Mouse (Mus musculus) spleen, adult 18-20 months (tissue): ENCODE results near the gene Mdm2.
"Not testable (repeated sequence)": the region's sequence is repeated elsewhere in the genome, so short reads cannot be mapped to it uniquely, and the experiment has no call there.

ENCODE experiments used
- DNase-seq, 2 experiments: peaks; one replicate each; pipeline ENCODE4 v3.0.0; 2022; ENCODE audit warnings: mixed read lengths in 2 of 2

The Mdm2 gene

DNA sequence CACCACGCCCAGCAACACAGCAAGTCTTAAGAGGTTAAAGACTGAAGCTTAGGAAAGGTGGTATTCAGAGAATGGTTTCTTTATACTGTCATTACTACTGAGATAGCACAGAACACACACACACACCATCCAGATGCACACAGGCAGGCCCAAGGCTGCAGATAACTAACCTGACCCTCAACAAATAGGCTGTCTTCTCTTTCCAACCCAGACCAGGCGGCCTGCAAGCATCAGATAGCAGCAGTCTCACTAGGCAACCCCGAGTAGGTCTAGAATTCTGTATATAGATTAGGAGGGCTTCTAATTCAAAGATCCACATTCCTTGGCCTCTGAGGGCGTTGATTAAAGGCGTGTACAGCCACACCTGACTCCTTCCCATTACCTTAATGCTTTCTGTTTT is 21.6 kb upstream of the Mdm2 start:
- DNase-seq: no peak

DNA sequence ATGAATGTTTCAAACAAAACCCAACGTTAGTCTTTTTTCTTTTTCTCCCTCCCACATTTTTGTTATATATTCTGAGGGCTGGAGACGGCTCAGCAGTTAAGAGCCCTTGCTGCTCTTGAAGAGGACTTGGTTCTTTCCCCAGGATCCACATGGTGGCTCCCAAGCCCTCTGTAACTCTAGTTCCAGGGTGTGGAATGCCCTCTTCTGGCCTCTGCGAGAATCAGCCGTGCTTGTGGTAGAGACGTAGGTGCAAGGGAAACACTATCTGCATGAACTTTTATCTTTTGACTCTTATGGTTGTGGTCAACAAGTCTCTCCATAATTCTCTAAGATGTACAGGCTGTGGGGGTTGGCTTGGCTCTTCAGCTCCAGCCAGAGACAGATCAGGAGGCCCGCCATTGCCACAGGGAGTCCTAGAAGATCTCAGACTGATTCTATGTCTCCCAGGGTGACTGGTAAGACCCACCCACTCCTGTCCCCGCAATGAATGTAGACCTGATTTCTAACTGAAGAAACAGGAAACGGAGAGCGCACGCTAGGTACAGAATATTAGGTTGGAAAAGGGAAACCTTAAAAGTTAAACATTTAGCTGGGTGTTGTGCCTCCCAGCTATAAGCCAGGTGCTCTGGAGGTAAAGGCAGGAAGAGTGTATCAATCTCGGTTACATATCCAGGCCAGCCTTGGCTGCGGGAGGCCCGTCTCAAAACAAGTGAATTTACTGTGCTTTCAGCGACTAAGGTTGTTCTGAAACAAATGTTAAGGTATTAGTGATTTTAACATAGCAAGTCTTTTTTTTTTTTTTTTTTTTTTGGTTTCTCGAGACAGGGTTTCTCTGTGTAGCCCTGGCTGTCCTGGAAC is 20.9 kb upstream of the Mdm2 start:
- peak; percentile 32 to 43 for DNase-seq

DNA sequence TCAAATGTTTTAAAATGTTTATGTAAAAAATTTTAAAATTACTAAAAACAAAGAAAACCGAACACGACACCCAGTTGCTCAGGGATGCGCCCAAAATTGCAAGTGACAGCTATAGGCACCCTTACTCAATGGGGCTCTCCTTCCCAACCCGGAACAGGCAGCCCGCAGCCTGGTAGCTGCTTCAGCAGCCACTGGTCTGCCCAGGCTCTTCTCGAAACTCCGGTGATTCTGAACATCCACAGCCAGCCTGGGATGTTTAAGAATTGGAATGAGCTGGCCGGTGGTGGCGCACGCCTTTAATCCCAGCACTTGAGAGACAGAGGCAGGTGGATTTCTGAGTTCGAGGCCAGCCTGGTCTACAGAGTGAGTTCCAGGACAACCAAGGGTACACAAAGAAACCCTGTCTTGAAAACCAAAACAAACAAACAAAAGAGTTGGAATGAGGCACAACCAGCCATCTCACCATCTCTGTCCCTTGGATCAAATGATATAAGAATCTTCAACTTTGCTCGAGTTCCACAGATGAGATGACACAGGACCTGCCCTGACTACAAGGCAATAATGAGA is 20.2 kb upstream of the Mdm2 start:
- DNase-seq: no peak

DNA sequence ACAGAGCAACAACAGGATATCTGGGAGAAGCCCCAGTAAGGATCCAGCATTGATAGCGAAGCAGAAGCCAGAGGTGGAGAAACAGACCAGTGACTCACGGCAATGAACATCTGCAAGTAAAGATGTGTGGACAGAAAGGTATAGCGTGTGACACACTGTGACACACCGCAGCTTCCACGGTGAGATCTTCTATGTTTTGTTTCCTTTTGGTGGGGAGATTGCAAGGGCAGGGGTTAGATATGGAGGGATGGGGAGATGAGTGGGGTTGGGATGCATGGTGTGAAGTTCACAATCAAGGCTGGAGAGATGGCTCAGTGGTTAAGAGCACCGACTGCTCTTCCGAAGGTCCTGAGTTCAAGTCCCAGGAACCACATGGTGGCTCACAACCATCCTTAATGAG is 19.6 kb upstream of the Mdm2 start:
- DNase-seq: no peak

DNA sequence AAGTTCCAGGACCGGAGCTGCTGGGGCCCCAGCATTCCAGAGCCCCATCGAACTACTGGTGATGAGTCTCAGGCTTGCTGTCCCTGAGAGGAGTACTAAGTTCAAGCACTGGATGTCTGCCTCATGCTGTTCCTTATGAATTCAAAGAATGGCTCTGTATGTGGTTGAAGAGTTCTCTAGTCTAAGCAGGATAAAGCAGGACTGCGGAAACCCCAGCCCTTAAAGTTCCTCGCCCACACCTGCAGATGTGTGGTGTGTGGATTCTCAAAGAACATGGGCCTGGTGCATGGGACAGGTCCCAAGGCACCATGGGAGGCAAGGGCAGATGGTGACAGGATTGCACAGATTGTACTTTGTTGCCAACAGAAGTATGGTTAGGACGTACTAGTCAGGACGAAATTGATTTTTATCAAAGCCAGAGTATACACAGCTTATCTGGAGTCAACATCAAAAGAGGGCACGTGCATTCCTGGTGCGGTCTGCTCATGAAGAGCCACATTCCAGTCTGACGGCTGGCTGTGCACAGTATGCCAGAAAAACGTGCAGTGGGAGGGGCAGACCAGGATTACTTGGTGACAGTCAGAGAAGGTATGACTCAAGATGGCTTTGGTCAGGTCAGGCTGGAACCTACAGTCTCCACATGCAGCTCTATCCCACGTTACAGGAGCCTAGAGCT is 18.7 kb upstream of the Mdm2 start:
- DNase-seq: no peak

DNA sequence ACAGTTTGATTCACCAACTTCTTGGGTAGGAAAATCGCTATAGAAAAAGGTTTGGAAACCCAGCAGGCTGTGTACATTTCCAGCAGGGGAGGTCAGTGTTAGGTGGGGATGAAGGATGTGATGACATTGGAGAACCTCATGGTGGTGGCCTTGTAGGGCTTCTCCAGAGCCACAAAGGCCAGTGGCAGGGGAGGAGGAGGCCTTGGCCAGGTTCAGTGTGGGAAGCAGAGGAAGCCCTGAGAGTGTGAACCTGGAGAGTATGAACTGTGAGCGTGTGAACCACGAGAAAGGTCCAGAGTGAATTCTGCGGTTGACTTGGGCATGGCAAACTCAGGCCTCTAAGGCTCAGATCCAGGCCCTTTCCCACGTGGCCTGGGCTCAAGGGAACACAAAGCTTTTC is 18.0 kb upstream of the Mdm2 start:
- DNase-seq: no peak

DNA sequence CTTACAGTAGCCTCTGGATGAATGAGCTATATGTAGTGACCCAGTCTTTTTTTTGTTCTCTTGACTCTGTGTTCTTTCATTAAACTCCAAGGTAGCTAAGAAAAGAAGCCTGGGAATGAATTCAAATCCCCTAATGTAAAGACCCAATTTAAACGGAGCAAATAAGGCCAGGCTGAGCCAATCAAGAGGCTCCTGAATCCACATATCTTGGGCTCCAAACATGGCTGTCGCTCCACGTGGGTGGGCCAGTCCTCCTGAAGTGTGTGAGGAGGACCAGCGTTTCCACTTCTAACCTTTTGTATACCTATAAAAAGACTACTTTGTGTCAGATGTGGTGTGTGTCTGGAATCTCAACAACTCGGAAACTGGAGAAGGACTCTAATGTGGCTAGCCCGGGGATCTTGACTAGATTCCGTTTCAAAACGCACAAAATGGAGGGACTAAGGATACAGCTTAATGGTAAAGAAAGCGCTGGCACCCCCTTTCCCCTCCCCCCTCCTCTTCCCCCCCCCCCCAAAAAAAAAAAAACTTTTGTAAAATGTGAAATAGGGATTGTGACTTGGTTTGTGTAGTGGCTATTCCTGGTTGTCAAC is 17.1 kb upstream of the Mdm2 start:
- DNase-seq: no peak

DNA sequence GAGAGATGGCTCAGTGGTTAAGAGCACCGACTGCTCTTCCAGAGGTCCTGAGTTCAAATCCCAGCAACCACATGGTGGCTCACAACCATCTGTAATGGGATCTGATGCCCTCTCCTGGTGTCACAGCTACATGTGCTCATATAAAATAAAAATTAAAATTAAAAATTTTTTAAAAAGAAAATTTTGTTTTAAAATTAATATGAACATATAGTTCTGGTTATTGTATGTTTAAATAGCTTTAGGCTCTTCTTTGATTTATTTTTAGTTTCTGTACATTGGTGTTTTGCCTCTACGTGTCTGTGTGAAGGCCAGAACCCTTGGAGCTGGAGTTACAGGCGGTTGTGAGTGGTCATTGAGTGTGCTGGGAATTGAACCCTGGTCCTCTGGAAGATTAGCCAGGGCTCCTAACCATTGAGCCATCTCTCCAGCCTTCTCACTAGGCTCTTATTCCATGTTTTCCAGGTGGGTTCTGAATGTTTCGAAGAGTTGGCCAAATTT is 16.4 kb upstream of the Mdm2 start:
- DNase-seq: no peak

DNA sequence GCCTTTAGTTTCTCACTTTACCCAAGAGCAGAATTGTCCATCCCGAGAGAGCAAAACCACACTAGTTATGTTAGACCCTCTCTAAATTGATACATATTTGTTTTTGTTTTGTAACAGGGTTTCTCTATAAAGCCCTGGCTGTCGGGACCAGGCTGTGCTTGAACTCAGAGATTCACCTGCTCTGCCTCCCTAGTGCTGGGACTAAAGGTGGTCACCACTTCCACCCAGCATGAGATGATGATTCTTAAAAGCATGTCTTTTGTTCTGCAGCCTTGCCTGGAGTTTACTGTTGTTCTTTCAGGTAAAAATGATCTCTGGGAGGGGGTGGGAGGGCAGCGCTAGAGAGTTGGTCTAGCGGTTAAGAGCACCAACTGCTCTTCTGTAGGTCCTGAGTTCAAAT is 15.8 kb upstream of the Mdm2 start:
- no peak for DNase-seq

DNA sequence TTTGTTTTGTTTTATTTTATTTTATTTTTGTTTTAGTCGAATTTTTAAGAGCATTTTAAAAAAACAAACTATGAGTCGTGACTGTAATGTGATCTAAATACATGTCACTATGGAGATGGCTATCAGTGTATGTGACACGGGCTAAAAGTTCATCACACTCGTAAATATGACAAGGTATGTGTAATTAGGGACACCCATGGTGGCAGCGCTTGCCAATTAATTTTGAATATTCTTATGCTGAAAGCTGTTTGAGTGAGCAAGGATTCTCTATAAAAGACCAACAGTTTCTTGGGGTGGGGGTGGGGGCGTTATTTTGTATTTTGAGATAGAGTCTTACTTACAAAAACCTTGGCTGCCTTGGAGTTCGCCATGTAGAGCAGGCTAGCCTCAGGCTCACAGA is 15.1 kb upstream of the Mdm2 start:
- DNase-seq: no peak

DNA sequence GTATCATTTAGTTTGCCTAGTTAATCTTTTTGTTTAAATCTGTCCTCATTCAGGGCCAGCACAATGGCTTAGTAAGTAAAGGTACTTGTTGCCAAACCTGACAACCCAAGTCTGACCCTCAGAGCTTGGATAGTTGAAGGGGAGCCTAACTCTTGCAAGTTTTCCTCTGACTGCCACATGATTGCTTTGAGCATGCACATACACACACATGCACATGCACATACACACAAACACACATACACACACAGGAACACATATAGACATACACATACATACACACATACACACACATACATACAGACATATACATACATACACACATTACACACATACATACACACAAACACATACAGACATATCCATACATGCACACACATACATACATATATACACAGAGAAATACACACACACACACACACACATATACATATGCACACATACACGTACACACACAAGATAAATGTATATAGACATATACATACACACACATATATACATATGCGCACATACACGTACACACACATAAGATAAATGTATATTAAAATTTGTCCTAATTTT is 14.3 kb upstream of the Mdm2 start:
- DNase-seq: no peak

DNA sequence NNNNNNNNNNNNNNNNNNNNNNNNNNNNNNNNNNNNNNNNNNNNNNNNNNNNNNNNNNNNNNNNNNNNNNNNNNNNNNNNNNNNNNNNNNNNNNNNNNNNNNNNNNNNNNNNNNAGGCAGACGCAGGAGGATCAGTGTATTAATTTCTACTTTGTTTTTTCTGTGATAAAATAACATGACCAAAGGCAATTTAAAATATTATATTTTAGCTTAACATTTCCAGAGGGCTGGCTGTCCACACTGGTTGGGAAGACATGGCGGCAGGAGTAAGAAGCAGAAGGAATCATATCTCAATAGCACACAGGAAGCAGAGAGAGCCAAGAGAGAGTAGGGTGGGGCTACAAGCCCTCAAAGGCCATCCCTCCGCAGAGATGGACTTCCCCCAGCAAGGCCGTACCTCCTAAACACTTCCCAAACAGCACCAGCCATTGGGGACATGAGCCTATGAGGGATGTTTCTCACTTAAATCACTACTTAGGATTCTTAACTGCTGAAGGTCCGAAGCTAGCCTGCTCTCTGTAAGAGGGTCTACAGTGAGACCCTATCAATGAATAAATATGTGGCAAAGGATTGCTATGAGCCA is 13.7 kb upstream of the Mdm2 start:
- no peak for DNase-seq

DNA sequence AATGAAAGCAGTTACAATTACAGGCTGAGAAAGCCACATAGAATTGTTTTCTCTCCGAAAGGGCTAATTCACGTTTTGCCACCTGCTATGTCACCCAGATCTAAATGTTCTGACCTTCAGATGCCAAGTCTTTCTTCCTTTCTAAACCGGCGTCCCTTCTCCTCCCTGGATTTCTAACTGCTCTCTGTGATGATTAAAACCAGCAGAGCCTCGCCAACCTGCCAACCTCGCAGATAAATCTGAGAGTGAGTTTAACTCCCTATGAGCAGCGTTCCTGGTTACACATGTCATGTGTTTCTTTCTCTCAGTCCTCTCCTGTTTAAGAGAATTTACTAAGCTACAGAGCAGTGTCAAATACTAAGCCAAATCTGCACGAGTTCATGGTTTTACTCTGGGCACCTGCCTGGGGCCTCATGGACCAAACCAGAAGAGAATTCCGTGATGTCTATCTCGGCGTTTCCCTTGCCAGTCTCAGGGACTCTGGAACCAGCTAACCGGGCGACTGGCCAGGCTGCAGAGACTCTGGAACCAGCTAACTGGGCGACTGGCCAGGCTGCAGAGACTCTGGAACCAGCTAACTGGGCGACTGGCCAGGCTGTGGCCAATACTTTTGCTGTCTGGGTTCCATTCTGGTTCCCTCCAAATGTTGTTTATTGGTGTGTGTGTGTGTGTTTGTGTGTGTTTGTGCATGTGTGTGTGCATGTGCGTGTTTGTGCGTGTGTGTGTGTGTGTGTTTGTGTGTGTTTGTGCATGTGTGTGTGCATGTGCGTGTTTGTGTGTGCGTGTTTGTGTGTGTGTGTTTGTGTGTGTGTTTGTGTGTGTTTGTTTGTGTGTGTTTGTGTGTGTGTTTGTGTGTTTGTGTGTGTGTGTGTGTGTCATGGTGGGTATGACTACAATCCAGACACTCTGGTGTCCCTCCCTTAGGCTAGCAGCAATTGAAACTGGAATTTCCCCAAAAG is 7.9 kb upstream of the Mdm2 start:
- no peak for DNase-seq

DNA sequence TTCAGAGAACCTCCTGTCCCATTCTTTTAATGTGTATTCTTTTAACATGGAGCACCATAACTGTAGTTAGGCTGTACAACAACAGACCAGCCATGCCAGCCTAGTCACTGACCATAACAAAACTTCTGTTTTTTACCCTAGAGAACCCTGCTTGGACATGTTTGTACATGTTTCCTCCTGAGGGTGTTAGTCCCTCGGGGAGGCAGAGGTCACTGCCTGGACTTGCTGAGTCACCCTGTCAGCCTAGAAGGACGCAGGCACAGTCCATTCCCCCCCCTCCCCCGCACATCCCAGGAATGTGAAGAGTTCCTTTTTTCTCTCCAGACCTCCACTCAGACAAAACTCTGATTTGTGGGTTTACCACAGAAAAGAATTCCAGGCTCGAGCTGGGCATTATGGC is 7.0 kb upstream of the Mdm2 start:
- no peak for DNase-seq

DNA sequence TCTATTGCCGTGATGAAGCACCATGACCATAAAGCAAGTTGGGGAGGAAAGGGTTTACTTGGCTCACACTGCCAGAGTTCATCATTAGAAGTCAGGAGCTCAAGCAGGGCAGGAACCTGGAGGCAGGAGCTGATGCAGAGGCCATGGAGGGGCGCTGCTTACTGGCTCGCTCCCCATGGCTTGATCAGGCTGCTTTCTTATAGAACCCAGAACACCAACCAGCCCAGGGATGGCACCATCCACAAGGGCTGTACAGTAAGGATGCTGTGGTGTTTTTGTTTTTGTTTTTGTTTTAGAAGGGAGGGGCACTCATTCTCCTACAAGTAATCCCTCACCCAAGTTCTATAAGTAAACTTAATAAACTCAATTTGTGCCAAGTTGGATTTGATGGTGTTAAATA is 6.1 kb upstream of the Mdm2 start:
- no peak for DNase-seq

DNA sequence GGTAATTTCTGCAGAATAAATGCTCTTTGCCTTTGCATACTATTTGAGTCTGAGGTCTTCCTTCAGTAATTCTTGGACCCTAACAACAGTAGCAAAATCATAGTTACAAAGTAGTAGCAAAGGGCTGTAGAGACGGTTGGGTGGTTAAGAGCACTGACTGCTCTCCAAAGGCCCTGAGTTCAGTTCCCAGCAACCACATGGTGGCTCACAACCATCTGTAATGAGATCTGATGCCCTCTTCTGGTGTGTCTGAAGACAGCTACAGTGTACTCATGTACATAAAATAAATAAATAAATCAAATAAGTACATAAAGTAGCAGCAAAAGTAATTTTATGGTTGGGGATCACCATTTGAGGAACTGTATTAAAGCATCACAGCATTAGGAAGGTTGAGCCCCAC is 5.1 kb upstream of the Mdm2 start:
- not testable (repeated sequence) for DNase-seq

DNA sequence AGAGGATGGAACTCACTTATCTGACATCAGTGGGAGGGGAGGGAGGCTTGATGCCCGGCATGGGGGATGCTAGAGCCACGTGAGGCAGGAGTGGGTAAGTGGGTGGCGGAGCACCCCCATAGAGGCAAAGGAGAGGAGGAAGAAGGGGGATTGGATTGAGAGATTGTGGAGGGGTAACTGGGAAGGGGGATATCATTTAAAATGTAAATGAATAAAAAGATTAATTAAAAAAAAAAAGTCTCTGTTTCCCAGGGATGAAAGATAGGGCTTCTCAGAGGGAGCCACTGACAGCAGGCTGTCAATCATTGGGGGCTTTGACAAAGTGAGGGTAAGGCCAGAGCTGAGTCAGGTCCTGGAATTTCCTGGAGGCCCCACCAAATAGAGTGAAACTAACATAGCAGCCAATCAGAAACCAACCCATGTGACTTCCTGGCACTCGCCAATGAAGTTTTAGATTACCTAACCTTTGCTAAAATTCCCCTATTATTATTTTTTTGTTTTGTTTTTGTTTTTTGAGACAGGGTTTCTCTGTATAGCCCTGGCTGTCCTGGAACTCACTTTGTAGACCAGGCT is 4.5 kb upstream of the Mdm2 start:
- no peak for DNase-seq

DNA sequence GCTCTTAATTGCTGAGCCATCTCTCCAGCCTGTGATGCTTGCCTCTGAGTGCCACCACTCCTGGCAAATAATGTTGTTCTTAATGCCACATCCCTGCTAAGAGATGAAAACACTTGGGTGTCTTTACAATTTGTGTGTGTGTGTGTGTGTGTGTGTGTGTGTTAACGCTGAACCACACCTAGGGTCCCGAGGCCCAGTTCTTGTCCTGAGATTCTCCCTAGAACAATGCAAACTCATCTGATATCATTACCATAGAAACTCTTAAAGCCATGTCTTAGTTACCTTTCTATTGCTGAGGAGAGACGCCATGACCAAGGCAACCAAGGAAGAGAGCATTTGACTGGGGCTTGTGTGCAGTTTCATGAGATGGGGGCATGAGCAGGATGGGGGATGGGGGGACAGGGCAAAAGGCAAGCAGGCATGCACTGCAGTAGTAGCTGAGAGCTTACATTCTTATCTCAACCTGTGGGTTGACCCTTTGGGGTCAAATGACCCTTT is 3.5 kb upstream of the Mdm2 start:
- no peak for DNase-seq

DNA sequence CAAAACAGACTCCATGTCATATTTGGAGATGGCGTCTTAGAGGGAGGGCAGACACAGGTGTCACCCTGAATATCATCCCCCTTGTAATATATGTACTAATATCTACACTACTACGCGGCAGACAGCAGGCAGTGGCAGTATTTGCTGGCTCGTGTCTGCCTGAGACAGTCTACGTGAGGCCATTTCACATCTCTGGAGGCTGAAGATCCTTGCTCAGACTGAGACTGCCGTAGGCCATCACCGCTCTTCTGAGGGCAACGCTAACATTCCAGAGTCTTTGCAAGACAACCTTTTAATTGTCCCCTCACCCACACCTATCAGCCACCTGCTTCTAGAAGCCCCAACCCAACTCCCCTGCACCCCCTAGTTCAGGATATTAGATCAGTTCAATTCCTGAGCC is 2.9 kb upstream of the Mdm2 start:
- no peak for DNase-seq

DNA sequence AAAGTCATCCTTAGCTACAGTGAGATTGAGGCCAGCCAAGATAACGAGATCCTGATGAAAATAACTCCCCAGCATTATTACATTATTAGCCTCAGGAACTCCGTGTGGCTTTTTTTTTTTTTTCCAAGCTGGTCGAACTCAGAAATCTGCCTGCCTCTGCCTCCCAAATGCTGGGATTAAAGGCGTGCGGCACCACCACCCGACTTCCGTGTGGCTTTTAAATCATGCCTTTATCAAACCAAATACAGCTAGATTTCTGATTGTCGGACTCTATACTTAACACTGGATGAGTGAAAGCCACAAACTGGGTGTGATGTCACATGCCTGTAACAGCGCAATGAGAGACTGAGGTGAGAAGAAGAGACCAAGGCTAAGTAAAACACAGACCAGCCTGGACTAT is 2.3 kb upstream of the Mdm2 start:
- no peak for DNase-seq

DNA sequence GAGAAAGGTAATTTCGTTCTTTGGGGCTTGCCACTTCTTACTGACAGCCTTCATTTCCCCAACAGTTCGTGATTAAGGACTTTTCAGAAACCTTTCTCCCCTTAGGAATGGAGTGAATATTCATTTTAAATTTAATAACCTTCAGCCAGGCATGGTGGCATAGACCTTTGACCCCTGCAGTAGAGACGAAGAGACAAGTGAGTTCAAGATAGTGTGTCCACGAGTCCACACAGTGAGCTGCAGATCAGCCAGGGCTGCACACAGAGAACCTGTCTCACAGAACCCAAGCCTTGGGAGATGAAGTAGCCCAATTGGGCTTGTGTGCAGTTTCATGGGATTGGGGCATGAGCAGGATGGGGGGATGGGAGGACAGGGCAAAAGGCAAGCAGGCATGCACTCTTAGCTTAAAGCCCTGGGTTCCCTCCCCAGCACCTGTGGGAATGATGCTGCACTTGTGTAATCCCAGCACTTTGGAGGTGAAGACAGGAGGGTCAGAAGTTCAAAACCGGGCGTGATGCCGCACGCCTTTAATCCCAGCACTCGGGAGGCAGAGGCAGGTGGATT is 1.7 kb upstream of the Mdm2 start:
- DNase-seq: no peak
